Mouse (Mus musculus): Measurements from ENCODE around the gene Cmas. TPM values are rescaled to one million over a fixed set of nuclear protein-coding genes. Genes with fewer than 3 reads are reported as not detected.

The Cmas gene
- polyA plus RNA-seq, 1 experiment from 2014 or later: 222 TPM

- WGBS: 76% methylated on average over 7 of the region's 7 CpGs
- Histone ChIP-seq H3K4me1 (no peaks in the 10 kb centered on the region; the same call in 1 of the 2 replicates), H3K27me3 (replicated peaks) (no peaks in the 10 kb centered on the region), H3K4me2 (no peak overlapping the region), H3K9ac (no peak overlapping the region), H3K4me3 (no peak overlapping the region), H3K9me3 (no peaks in the 10 kb centered on the region), H3K36me3 (replicated peaks) (no peaks in the 10 kb centered on the region), H3K27ac (no peak overlapping the region)
- no peak for ATAC-seq (replicated peaks)
These were observed 43.4 kb downstream of the Cmas start for GRCm38 (mm10) chr6:142799704-142800374.

DNA sequence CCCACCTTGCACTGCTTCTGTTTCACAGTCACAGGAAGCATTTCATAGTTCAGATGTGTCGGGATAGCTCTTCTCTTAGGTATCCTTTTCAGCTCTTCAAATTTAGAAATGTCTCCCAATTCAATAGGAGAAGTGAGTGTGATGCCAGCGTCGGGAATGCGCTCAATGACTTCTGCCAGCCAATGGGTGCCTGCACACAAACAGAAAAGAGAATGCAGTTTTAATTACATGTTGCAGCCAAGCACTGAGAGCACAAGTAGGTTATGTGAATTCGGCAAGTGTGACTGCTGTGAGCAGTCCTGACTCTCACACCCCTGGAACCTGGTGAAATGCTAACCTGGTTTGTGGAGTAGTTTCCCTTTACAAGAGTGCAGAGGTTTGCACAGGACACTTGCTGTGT lies 45.2 kb downstream of the Cmas start:
- no peak overlapping the region for H3K4me3 ChIP-seq
- no peaks in the 10 kb centered on the region for H3K9me3 ChIP-seq
- ATAC-seq (replicated peaks): no peak
- no peaks in the 10 kb centered on the region; the same call in 1 of the 2 replicates for H3K4me1 ChIP-seq
- H3K9ac ChIP-seq: no peak overlapping the region
- H3K27ac ChIP-seq: no peak overlapping the region
- no peak overlapping the region for H3K4me2 ChIP-seq
- H3K36me3 ChIP-seq (replicated peaks): no peaks in the 10 kb centered on the region
- 79% methylated on average over 5 of the region's 5 CpGs for WGBS
- H3K27me3 ChIP-seq (replicated peaks): no peaks in the 10 kb centered on the region

DNA sequence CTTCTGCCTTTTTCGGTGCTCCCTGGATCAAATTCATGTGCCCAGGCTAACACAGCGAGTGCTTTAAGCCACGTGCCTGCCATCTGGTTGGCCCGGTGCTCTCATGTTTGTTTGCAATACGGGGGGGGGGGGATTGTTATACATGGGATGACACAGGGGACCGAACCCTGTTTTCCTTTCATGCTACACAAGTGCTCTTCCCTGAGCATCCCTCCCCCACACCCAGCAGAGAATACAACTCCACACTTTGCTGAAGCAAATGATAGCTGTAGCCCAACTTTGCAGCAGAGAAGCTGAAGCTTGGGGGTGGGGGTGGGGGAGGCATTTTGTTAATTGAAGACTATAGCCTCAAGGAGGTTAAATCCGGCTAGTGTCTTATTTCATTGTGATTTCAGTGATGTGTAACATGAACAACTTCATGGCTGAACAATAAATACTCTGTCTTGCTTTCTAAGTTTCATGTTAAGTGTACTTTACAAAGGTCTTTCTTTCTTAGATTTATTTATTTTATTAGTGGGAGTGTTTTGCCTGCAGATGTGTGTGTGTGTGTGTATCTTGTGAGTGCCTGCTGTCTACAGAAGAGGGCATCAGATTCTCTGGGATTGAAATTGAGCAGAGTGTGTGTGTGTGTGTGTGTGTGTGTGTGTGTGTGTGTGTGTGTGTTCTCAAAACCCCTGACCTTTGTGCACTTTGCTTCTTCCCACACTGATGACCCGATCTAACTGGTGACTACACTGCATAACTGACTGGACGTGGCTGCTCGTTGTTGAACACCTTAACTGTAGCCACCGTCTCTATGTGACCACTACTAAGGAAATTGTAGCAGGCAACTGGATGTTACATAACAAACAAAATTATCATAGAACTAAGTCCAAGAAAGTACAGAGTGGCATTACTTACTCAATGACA lies 46.4 kb downstream of the Cmas start:
- 65% methylated on average over 11 of the region's 11 CpGs for WGBS
- Histone ChIP-seq H3K27ac (no peak overlapping the region), H3K36me3 (replicated peaks) (no peaks in the 10 kb centered on the region), H3K27me3 (replicated peaks) (no peaks in the 10 kb centered on the region), H3K4me1 (no peaks in the 10 kb centered on the region; the same call in 1 of the 2 replicates), H3K9ac (no peak overlapping the region), H3K4me2 (no peak overlapping the region), H3K4me3 (no peak overlapping the region), H3K9me3 (no peaks in the 10 kb centered on the region)
- ATAC-seq (replicated peaks): no peak

- H3K4me2 ChIP-seq: no peak within 1 kb of the TSS
- ATAC-seq (replicated peaks): no peak
- no peak within 1 kb of the TSS for H3K27ac ChIP-seq
- no peak within 1 kb of the TSS for H3K4me3 ChIP-seq
- H3K27me3 ChIP-seq (replicated peaks): no peaks in the 10 kb centered on the region
- H3K9ac ChIP-seq: no peak within 1 kb of the TSS
- H3K36me3 ChIP-seq (replicated peaks): no peaks in the 10 kb centered on the region
- H3K9me3 ChIP-seq: no peaks in the 10 kb centered on the region
- H3K4me1 ChIP-seq: no peaks in the 10 kb centered on the region; the same call in 1 of the 2 replicates
These were observed 47.9 kb downstream of the Cmas start, which contains the start of gene Sult6b2 for GRCm38 (mm10) chr6:142804402-142804801. Sult6b2 (minus strand) TSS chr6:142804502.

DNA sequence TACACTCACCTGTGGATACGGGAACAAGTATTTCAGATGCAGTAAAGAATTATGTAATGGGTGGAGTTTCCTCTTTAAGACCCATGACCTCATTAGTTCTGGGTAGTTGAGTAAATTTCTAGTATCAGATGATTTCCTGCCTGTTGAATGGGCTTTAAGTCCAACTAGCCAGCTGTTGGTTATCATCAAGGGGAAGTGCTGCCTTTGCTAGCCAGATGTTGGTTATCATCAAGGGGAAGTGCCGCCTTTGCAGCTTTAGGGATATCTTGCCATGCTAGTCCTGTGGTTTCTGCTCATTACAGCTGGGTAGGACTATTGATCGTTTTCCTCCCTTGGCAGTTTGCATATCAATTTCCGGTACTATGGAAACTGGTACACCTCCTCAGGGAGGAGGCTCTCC lies 49.8 kb downstream of the Cmas start:
- no peak overlapping the region for H3K4me3 ChIP-seq
- no peaks in the 10 kb centered on the region for H3K9me3 ChIP-seq
- WGBS: 87% methylated on average over 4 of the region's 4 CpGs
- no peak overlapping the region for H3K4me2 ChIP-seq
- no peaks in the 10 kb centered on the region; the same call in 1 of the 2 replicates for H3K4me1 ChIP-seq
- no peak overlapping the region for H3K9ac ChIP-seq
- ATAC-seq (replicated peaks): no peak
- H3K27me3 ChIP-seq (replicated peaks): no peaks in the 10 kb centered on the region
- H3K27ac ChIP-seq: no peak overlapping the region
- no peaks in the 10 kb centered on the region for H3K36me3 ChIP-seq (replicated peaks)

- Histone ChIP-seq H3K36me3 (replicated peaks) (no peaks in the 10 kb centered on the region), H3K4me2 (no peak overlapping the region), H3K9ac (no peak overlapping the region), H3K9me3 (no peaks in the 10 kb centered on the region), H3K27ac (no peak overlapping the region), H3K4me1 (peaks cover 8% of the 10 kb centered on the region), H3K27me3 (replicated peaks) (no peaks in the 10 kb centered on the region), H3K4me3 (no peak overlapping the region)
- ATAC-seq (replicated peaks): no peak
- WGBS: 44% methylated on average over 6 of the region's 6 CpGs
These were observed 53.0 kb downstream of the Cmas start for GRCm38 (mm10) chr6:142809373-142810098.

DNA sequence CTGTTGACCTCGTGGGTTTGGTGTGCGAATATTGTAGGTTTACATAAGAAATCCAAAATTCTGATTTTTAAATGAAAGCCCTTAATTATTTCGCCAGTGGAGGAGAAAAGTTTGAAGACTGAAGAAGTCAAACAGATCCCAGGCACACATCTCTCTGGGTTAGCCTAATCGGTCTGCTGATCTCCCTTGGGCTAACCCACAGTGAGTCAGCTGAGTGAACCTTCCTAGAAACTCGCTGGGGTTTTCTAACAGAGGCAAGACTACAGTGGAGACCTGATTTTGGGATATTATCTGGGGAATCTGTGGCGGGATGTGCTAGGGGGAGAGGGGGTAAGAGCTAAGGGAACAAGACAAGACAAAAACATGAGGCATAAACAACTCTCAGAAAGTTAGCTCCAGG lies 53.8 kb downstream of the Cmas start:
- peaks cover 11% of the 10 kb centered on the region for H3K4me1 ChIP-seq
- no peak overlapping the region for H3K27ac ChIP-seq
- no peaks in the 10 kb centered on the region for H3K36me3 ChIP-seq (replicated peaks)
- H3K4me3 ChIP-seq: no peak overlapping the region
- no peak overlapping the region for H3K4me2 ChIP-seq
- H3K27me3 ChIP-seq (replicated peaks): no peaks in the 10 kb centered on the region
- 67% methylated on average over 6 of the region's 6 CpGs for WGBS
- H3K9ac ChIP-seq: no peak overlapping the region
- no peaks in the 10 kb centered on the region for H3K9me3 ChIP-seq
- ATAC-seq (replicated peaks): no peak

GRCm38 (mm10) chr6:142812969-142813368 lies 56.5 kb downstream of the Cmas start:
- no peak overlapping the region for H3K27ac ChIP-seq
- WGBS: 47% methylated on average over 5 of the region's 5 CpGs
- H3K9me3 ChIP-seq: no peaks in the 10 kb centered on the region
- no peak overlapping the region for H3K4me3 ChIP-seq
- H3K4me2 ChIP-seq: no peak overlapping the region
- H3K4me1 ChIP-seq: peaks cover 11% of the 10 kb centered on the region
- H3K9ac ChIP-seq: no peak overlapping the region
- H3K27me3 ChIP-seq (replicated peaks): no peaks in the 10 kb centered on the region
- H3K36me3 ChIP-seq (replicated peaks): no peaks in the 10 kb centered on the region
- no peak for ATAC-seq (replicated peaks)

DNA sequence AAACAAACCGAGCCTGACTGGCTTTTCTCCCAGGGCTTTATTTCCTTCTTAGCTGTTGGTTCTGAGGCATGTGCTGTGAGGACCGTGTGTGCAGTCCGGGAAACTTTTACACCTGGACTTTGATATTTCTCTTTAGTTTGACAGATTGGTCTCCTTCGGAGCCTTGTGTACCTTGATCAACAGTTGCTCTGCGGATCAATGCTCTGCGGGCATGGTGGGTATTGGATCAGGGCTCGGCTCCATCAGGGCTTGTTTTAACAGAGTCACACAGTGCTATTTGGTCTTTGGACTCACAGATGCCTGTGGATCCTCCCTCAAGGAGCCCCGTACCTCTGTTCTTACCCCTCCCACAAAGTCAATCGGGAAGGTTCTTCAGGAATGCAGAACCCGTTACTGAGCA lies 57.5 kb downstream of the Cmas start:
- H3K27me3 ChIP-seq (replicated peaks): no peaks in the 10 kb centered on the region
- H3K9ac ChIP-seq: no peak overlapping the region
- no peaks in the 10 kb centered on the region for H3K36me3 ChIP-seq (replicated peaks)
- H3K4me3 ChIP-seq: no peak overlapping the region
- 48% methylated on average over 10 of the region's 10 CpGs for WGBS
- H3K4me2 ChIP-seq: peak overlapping the region; percentile 41
- H3K27ac ChIP-seq: no peak overlapping the region
- ATAC-seq (replicated peaks): peak; percentile 6; the same call in 1 of the 2 replicates
- no peaks in the 10 kb centered on the region for H3K9me3 ChIP-seq
- H3K4me1 ChIP-seq: peaks cover 11% of the 10 kb centered on the region

- peak; percentile 73 for ATAC-seq (replicated peaks)
- Histone ChIP-seq H3K27ac (0 out of 2 replicates have a peak overlapping the region, but pooled peaks have one; percentile 21), H3K4me3 (peak overlapping the region; percentile 27), H3K9ac (no peak overlapping the region), H3K27me3 (replicated peaks) (no peaks in the 10 kb centered on the region), H3K4me2 (peak overlapping the region; percentile 41), H3K36me3 (replicated peaks) (no peaks in the 10 kb centered on the region), H3K9me3 (no peaks in the 10 kb centered on the region), H3K4me1 (peaks cover 11% of the 10 kb centered on the region)
- 4% methylated on average over 15 of the region's 15 CpGs for WGBS
These were observed 58.0 kb downstream of the Cmas start for GRCm38 (mm10) chr6:142814495-142814921.

DNA sequence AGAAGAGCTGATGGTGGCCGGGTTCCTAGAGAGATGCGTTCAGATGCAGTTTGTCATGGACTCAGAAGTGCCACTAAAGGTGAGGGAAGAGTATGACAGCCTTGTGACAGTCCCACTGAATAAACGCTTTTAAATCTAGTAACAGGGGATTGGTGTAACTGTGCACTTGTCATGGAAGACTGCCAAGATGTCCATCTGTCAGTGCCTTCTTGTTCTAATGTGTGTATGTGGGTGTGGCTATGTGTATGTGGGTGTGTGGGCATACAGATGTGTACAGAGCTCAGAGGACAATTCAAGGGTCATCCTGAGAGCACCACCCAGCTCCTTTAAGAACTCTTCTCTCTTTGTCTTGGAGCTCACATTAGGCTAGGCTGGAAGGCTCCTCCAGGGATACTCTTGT lies 59.0 kb downstream of the Cmas start:
- no peaks in the 10 kb centered on the region for H3K9me3 ChIP-seq
- H3K36me3 ChIP-seq (replicated peaks): no peaks in the 10 kb centered on the region
- H3K4me2 ChIP-seq: no peak overlapping the region
- H3K9ac ChIP-seq: no peak overlapping the region
- no peak for ATAC-seq (replicated peaks)
- peaks cover 11% of the 10 kb centered on the region for H3K4me1 ChIP-seq
- H3K27me3 ChIP-seq (replicated peaks): no peaks in the 10 kb centered on the region
- 77% methylated on average over 3 of the region's 3 CpGs for WGBS
- H3K27ac ChIP-seq: no peak overlapping the region
- no peak overlapping the region for H3K4me3 ChIP-seq

DNA sequence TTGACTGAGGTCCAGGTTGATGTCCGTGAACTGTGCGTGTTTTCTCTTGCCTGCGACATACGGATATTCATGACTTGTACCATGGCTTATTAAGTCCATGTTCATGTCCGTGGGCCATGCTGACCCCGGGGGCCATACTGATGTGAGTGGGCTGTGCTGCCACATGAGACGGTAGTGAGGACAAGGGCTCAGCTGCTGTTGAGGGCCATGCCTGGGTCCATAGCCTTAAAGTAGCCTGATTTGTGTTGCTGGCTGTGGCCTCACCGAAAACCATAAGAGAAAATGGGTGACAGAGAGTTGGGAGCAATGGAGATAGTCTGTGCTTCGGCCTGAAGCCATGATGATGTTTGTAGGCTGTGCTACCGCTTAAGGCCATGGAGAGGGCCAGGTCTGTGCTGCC lies 61.8 kb downstream of the Cmas start:
- Histone ChIP-seq H3K27me3 (replicated peaks) (no peaks in the 10 kb centered on the region), H3K4me2 (no peak overlapping the region)
- 96% methylated on average over 10 of the region's 10 CpGs for WGBS

More for the DNA sequence above, 61.8 kb downstream of the Cmas start:
- H3K27ac ChIP-seq: no peak overlapping the region
- H3K4me3 ChIP-seq: no peak overlapping the region
- no peak overlapping the region for H3K9ac ChIP-seq
- ATAC-seq (replicated peaks): no peak
- no peaks in the 10 kb centered on the region for H3K36me3 ChIP-seq (replicated peaks)
- peaks cover 11% of the 10 kb centered on the region for H3K4me1 ChIP-seq
- no peaks in the 10 kb centered on the region for H3K9me3 ChIP-seq
